Mouse (Mus musculus): ENCODE results near the gene Neurod1.

GRCm38 (mm10) chr2:79461861-79462260 lies 5.3 kb upstream of the Neurod1 start:
- no peak for TF ChIP-seq CTCF (IDR thresholded peaks at IDR 0.05; ENCODE audit: insufficient read depth, low read depth, low read length)
- no peak for TF ChIP-seq POLR2A (IDR thresholded peaks at IDR 0.05; ENCODE audit: insufficient read depth, low read depth, low read length)

Measured in olfactory bulb, adult 2 months (tissue).